Mouse (Mus musculus): ENCODE data around the gene Phf3. TPM values are rescaled to one million over a fixed set of nuclear protein-coding genes. Genes with fewer than 3 reads are reported as not detected.
"Not testable (repeated sequence)": the region's sequence is repeated elsewhere in the genome, so short reads cannot be mapped to it uniquely, and the experiment has no call there.

Phf3 gene
- polyA plus RNA-seq (2015; fragmentation: Nextera tagmentation; extraction: Ambion mirVana), result 39.0 and 41.6 TPM in 2 replicates

DNA sequence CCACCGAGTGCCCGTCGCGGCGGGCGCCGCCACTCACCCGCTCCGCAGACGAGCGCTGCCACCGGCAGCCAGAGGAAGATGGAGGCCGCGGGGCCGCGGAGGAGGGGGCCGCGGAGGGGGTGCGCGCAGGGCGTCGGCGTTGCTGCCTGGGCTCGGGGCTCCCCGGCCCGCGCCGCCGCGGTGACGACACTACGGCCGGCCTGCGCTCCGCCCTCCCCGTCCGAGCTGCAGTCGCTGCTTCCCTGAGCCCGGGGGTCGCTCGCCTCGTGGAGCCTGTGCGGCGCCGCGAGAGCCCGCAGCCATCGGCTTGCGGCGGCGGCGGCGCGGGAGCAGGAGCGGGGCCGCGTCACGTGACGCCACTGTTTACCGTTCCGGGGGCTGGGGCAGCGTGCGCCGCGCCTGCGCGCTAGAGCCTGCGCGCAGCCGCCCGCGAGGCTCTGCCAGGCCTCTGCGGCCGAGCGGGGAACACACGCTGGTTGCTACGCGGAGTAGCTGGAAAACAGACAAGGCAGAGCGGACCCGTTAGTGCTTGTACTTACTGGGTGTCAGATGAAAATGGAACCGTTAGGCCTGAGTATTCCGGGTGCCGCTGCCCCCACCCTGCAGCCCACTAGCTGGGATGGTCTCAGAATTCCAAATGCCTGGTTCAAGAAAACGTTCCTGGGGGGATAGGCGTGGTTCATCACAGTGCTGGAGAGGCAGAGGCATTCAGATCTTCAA, at the start of gene Phf3:
TSS of gene Phf3 (minus strand) at position 381 of the 720 bp plus-strand sequence.
- H3K4me3 ChIP-seq, result peak within 1 kb of the TSS; percentile 90
- peak within 1 kb of the TSS; percentile 99 for H3K27ac ChIP-seq
- peak within 1 kb of the TSS; percentile 94 for H3K9ac ChIP-seq
- peak within 1 kb of the TSS; percentile 63 for H3K4me2 ChIP-seq
- WGBS, result under 1% methylated on average over 82 of the region's 85 CpGs
- no peaks in the 10 kb centered on the region for H3K36me3 ChIP-seq (ENCODE audit: poor library complexity, severe bottlenecking)
- no peaks in the 10 kb centered on the region for H3K9me3 ChIP-seq (replicated peaks)
- no peaks in the 10 kb centered on the region for H3K27me3 ChIP-seq
- peaks cover 21% of the 10 kb centered on the region for H3K4me1 ChIP-seq
- ATAC-seq, result peak; percentile 96

DNA sequence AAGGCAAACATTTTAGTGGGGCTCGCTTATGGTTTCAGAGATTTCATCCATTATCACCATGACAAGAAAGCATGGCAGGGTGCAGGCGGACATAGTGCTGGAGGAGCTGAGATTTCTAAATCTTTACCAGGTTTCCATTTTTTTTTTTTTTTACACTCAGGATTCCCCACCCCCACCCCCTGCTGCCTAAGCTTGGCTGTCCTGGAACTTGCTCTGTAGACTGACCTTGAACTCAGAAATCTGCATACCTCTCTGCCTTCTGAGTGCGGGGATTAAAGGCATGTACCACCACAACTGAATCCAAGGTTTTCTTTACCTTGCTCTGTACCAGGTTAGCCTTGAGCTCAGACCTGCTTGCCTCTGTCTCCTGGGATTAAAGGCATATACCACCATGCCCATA, 48.5 kb upstream of the Phf3 start:
- Histone ChIP-seq H3K36me3 (ENCODE audit: poor library complexity, severe bottlenecking) (no peaks in the 10 kb centered on the region), H3K9me3 (replicated peaks) (peaks cover 19% of the 10 kb centered on the region), H3K9ac (no peak overlapping the region), H3K4me2 (no peak overlapping the region), H3K4me3 (no peak overlapping the region), H3K27me3 (no peaks in the 10 kb centered on the region), H3K27ac (no peak overlapping the region), H3K4me1 (no peaks in the 10 kb centered on the region)
- ATAC-seq, result no peak
- 82% methylated on average over 3 of the region's 3 CpGs for WGBS

DNA sequence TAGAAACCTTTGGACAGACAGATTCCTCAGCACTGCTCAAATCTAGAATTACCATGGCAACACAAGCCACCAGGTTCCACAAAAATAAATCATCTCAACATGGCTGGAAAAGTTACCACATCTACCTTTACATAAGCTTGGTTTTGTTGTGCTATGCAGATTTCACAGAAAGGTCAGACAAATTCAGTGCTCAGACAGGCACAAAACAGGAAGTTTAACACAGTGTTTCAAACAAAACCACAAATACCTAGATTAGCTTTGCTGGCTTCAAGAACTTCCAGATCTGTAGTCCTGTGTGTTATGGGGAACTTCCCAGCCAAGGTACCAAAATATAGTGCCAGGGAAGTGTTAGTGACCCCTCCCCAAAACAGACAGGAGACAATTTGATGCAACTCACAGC, 47.5 kb upstream of the Phf3 start:
- no peak for ATAC-seq
- no peak overlapping the region for H3K4me3 ChIP-seq
- H3K36me3 ChIP-seq (ENCODE audit: poor library complexity, severe bottlenecking), result no peaks in the 10 kb centered on the region
- no peak overlapping the region for H3K27ac ChIP-seq
- no peaks in the 10 kb centered on the region for H3K4me1 ChIP-seq
- H3K9ac ChIP-seq, result no peak overlapping the region
- H3K4me2 ChIP-seq, result no peak overlapping the region
- H3K27me3 ChIP-seq, result no peaks in the 10 kb centered on the region
- H3K9me3 ChIP-seq (replicated peaks), result peaks cover 19% of the 10 kb centered on the region

DNA sequence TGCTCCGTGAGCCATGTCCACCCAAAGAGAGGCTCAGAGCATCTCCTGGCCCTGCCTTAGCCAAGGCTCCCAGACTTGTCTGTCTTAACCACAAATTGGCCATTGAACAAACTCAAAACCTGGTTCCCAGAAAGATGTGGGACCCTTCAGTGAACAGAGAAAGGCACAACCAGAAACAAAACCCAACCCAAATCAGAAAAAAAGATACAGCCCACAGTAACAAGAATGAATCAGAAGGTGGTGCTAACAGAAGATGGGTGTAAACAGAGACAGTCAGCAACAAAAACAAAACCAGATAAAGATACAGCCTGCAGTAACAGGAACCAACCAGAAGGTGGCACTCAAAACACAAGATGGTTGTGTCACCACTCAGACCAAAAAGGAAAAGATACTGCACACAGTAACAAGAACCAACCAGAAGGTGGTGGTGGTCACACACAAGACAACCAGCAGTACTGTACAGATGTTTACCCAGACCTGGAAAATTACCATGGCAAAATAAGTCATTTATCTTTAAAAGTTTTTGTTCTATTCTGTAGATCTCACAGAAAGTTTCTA, 47.0 kb upstream of the Phf3 start:
- no peak overlapping the region for H3K27ac ChIP-seq
- H3K4me3 ChIP-seq, result no peak overlapping the region
- H3K27me3 ChIP-seq, result no peaks in the 10 kb centered on the region
- H3K36me3 ChIP-seq (ENCODE audit: poor library complexity, severe bottlenecking), result no peaks in the 10 kb centered on the region
- peaks cover 19% of the 10 kb centered on the region for H3K9me3 ChIP-seq (replicated peaks)
- WGBS, result 85% methylated on average over 1 of the region's 1 CpGs
- no peaks in the 10 kb centered on the region for H3K4me1 ChIP-seq
- no peak overlapping the region for H3K9ac ChIP-seq
- ATAC-seq, result no peak
- H3K4me2 ChIP-seq, result no peak overlapping the region

DNA sequence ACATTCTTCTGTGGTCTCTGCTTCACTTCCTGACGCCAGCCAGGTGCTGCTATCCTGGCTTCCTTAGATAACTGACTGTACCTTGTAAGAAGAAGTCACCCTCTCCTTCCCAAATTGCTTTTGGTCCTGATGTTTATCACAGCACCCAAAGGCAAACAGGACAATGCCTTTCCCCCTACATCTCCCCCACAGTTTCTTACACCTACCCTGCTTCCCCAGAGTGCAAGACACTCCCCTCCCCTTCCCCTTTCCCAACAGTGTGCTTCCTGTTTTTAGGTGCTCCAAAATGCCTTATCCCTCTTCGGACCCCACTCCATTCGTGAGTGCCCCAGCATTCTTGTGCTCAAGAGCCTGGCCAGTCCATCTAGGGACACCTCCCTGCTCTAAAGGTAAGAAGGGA, 36.5 kb upstream of the Phf3 start:
- Histone ChIP-seq H3K9me3 (replicated peaks) (no peaks in the 10 kb centered on the region), H3K27ac (no peak overlapping the region), H3K27me3 (no peaks in the 10 kb centered on the region), H3K36me3 (ENCODE audit: poor library complexity, severe bottlenecking) (no peaks in the 10 kb centered on the region), H3K4me2 (no peak overlapping the region), H3K4me1 (no peaks in the 10 kb centered on the region), H3K4me3 (no peak overlapping the region), H3K9ac (no peak overlapping the region)
- WGBS, result 79% methylated on average over 3 of the region's 3 CpGs
- no peak for ATAC-seq

DNA sequence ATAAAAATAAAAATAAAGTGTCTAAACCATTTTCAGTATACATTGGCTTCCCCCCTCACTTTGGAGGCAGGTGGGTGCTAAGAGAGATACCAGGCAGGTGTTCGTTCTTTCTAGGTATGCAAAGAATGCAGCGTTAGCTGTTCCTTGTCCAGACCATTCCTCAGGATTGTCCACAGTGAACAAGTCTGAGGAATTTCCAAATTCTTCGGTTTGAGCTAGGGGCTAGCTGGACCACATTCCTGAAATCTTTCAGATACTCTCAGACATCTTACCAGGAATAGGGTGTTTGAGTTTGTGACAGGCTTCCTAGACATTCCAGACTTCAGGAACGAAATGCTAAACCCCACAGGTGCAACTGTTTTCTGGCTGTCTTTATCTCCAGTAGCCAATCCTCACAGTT, 35.1 kb upstream of the Phf3 start:
- 87% methylated on average over 4 of the region's 4 CpGs for WGBS

DNA sequence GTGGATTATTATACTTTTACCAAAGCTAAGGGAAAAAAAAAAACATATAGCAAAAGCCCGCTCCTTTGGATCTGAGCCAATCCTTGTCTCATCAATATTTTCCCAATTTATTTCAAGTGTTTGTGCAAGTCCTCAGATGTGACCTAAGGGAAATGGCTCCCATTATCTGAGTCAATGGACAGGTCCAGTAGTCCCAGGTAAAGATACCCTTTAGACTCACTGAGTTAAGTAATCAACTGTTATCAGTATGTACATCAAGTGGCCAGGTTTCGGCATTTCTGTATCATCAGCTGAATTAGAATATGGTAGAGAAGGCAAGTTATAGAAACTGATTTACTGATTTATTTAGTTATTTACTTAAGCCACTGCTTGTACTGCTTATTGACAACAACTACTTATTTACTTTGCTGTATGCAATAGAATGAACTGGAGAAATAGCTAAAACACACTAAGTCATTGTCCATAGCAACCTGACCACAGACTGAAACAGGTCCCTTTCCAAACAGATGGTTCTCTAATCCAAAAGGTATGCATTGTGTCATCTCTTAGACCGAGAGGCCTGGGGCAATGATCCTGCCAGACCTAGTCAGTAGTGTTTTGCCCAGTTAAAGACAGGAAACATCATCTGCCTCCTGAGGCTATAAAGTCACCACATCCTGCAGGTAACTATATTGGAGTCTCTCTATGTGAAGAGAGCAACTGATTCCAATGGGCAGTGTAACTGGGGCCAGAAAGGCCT, 29.9 kb upstream of the Phf3 start:
- no peak for ATAC-seq
- Histone ChIP-seq H3K4me1 (no peaks in the 10 kb centered on the region), H3K4me2 (no peak overlapping the region), H3K9ac (no peak overlapping the region), H3K36me3 (ENCODE audit: poor library complexity, severe bottlenecking) (no peaks in the 10 kb centered on the region), H3K27ac (no peak overlapping the region), H3K4me3 (no peak overlapping the region), H3K27me3 (no peaks in the 10 kb centered on the region), H3K9me3 (replicated peaks) (no peaks in the 10 kb centered on the region)
- WGBS, result 80% methylated on average over 3 of the region's 3 CpGs

More for the DNA sequence above, 35.1 kb upstream of the Phf3 start:
- Histone ChIP-seq H3K9me3 (replicated peaks) (no peaks in the 10 kb centered on the region), H3K27me3 (no peaks in the 10 kb centered on the region), H3K4me2 (no peak overlapping the region), H3K4me1 (no peaks in the 10 kb centered on the region), H3K27ac (no peak overlapping the region), H3K4me3 (no peak overlapping the region), H3K36me3 (ENCODE audit: poor library complexity, severe bottlenecking) (no peaks in the 10 kb centered on the region), H3K9ac (no peak overlapping the region)
- no peak for ATAC-seq

DNA sequence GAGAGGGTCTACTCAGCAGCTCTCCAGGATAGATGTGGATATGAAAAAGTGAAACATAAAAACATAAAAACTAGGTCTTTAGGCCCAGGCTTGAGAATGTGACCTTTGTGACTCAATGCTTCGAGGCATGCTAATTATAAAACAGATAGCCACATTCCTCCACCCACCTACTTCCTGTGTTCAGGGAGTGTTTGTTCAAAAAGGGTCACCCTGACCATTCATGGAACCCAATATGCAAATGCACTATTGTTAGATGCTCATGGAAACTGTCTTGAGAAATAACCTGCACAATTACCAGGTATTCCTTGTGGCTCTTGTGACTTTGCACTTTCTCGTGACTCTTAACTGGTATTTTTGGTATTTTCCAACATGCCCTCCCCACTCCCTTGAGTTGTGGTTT, 25.0 kb upstream of the Phf3 start:
- no peak overlapping the region for H3K4me2 ChIP-seq
- H3K9me3 ChIP-seq (replicated peaks), result no peaks in the 10 kb centered on the region
- ATAC-seq, result no peak
- no peaks in the 10 kb centered on the region for H3K4me1 ChIP-seq
- no peak overlapping the region for H3K27ac ChIP-seq
- H3K36me3 ChIP-seq (ENCODE audit: poor library complexity, severe bottlenecking), result no peaks in the 10 kb centered on the region
- H3K4me3 ChIP-seq, result no peak overlapping the region
- 87% methylated on average over 2 of the region's 2 CpGs for WGBS
- no peaks in the 10 kb centered on the region for H3K27me3 ChIP-seq
- no peak overlapping the region for H3K9ac ChIP-seq

DNA sequence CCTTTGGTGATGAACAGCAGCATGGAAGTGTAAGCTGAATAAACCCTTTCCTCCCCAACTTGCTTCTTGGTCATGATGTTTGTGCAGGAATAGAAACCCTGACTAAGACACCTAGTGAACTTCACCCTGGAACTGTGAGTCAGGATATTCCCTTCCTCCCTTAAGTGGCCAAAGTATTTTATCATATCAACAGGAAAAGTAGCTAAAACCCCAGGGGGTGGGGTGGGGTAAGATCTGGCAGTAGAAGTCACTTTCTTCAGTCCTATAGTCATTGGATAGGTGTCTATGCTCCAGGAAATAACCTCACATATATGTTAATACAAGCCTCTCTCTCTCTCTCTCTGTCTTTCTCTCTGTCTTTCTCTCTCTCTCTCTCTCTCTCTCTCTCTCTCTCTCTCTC, 21.6 kb upstream of the Phf3 start:
- H3K4me3 ChIP-seq; H3K4me1 ChIP-seq; ATAC-seq; H3K36me3 ChIP-seq (ENCODE audit: poor library complexity, severe bottlenecking); H3K27ac ChIP-seq; H3K9me3 ChIP-seq (replicated peaks); H3K9ac ChIP-seq; H3K4me2 ChIP-seq; H3K27me3 ChIP-seq: not testable (repeated sequence)

DNA sequence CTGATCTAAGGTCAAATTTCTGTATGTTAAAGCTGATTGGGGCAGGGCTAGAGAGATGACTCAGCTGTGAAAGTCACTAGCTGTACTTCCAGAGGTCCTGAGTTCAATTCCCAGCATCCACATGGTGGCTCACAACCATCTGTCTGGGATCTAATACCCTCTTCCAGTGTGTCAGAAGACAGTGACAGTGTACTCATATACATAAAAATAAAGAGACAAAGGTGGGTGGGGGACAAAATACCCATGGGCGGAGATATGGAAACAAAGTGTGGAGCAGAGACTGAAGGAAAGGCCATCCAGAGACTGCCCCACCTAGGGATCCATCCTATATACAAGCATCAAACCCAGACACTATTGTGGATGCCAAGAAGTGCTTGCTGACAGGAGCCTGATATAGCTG, 10.1 kb upstream of the Phf3 start:
- H3K27ac ChIP-seq; H3K27me3 ChIP-seq; H3K4me3 ChIP-seq; H3K9ac ChIP-seq; H3K4me2 ChIP-seq; H3K9me3 ChIP-seq (replicated peaks); H3K4me1 ChIP-seq; H3K36me3 ChIP-seq (ENCODE audit: poor library complexity, severe bottlenecking); ATAC-seq: not testable (repeated sequence)
- 96% methylated on average over 1 of the region's 1 CpGs for WGBS

DNA sequence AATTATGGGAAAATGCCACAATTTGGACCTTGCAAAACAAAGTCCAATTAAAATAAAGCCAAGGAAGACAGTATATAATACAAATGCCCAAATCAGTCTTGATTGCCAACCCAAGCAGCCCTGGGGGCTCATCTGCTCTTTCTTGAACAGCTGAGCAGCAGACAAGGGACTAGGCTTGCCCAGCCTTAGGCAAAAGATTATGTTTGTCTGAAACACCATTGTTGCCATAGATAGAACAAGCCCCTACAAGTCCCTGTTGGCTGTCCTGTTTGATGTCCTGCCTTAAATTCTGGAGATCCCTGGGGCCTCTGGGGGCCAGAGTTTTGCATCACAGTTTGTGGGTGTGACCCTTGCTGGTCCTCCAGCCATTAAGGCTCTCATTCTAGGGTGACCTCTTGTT, 2.0 kb upstream of the Phf3 start:
- Histone ChIP-seq H3K27ac (no peak overlapping the region), H3K9ac (no peak overlapping the region), H3K4me3 (no peak overlapping the region), H3K9me3 (replicated peaks) (no peaks in the 10 kb centered on the region), H3K27me3 (no peaks in the 10 kb centered on the region), H3K36me3 (ENCODE audit: poor library complexity, severe bottlenecking) (no peaks in the 10 kb centered on the region), H3K4me2 (no peak overlapping the region), H3K4me1 (peaks cover 16% of the 10 kb centered on the region)
- ATAC-seq, result no peak

DNA sequence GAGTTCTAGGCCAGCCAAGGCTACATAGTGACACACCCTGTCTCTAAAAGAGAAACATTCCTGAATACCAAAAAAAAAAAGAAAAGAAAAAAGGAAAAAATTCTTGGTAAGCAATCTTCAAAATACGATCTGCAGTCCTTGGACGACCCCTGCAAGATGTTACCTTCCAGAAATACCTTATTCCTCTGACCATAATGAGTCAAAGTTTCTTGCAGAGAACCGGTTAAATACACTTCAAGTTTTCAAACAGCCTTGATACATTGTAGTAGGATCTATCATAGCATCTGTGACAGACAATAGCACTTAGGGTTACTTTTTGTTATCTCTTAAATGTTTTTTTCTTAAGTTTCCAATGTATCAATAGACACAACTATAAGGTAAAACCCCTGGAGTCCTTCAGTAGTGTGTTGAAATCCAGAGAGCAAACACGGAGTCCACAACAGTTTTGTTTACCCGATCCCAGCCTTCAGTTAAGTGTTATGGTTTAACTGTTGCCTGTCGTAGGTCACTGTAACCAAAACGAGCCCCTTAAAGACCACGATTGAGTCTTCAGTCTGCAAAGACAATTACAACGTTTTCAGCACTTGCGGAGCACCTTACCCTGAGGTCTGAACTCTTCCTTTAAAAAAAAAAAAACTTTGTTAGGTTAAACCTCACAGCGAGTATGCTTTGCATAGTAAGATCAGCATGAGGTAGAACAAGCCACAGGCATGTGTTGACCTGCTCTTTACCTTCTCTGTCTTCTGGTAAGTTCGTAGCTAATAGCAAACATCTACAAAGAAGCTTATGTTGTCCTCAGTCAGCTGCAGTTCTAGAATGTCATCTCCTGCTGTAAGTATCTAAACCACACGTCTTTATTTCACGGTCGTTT, 775 bp upstream of the Phf3 start:
- H3K27ac ChIP-seq, result peak overlapping the region; percentile 99
- no peaks in the 10 kb centered on the region for H3K9me3 ChIP-seq (replicated peaks)
- no peak for ATAC-seq
- H3K4me2 ChIP-seq, result peak overlapping the region; percentile 63
- H3K27me3 ChIP-seq, result no peaks in the 10 kb centered on the region
- peak overlapping the region; percentile 90 for H3K4me3 ChIP-seq
- H3K36me3 ChIP-seq (ENCODE audit: poor library complexity, severe bottlenecking), result no peaks in the 10 kb centered on the region
- WGBS, result 57% methylated on average over 15 of the region's 15 CpGs
- peak overlapping the region; percentile 94 for H3K9ac ChIP-seq
- peaks cover 21% of the 10 kb centered on the region for H3K4me1 ChIP-seq
